Mouse (Mus musculus) CD4-positive naive resting alpha-beta T cell, adult 76 days (primary cell): Measurements from ENCODE around the gene Hmgcl. TPM values are rescaled to one million over a fixed set of nuclear protein-coding genes. Genes with fewer than 3 reads are reported as not detected.

ENCODE experiments used
- total RNA-seq: library from RNA; stranded (reverse); gene quantifications from one replicate; pipeline ENCODE4 v1.2.4, GENCODE M21; 2023

The Hmgcl gene
- total RNA-seq: 27.3 TPM

DNA sequence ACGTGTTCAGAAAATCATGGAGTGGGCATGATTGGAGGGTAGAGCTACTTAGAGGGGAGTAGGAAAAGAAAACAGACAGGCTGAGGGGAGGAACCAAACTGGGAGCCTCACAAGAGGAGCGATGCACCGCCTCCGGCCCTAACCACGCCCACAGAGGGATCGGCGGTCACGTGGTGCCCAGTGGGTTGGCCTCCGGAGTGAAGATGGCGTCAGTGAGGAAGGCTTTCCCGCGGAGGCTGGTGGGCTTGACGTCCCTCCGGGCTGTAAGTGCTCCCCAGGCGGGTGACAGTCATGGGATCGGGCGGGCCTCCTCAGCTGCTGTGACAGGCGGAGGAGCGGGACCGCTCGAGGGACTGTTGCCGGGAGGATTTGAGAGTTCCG, at the start of gene Hmgcl:
TSS of gene Hmgcl (plus strand) at position 171 of the 381 bp plus-strand sequence.

GRCm38 (mm10) chr4:135920304-135921241, 25.7 kb upstream of the Hmgcl start, which contains the start of gene Fuca1:
Gene Fuca1, plus strand, starts transcription at chr4:135920735.

DNA sequence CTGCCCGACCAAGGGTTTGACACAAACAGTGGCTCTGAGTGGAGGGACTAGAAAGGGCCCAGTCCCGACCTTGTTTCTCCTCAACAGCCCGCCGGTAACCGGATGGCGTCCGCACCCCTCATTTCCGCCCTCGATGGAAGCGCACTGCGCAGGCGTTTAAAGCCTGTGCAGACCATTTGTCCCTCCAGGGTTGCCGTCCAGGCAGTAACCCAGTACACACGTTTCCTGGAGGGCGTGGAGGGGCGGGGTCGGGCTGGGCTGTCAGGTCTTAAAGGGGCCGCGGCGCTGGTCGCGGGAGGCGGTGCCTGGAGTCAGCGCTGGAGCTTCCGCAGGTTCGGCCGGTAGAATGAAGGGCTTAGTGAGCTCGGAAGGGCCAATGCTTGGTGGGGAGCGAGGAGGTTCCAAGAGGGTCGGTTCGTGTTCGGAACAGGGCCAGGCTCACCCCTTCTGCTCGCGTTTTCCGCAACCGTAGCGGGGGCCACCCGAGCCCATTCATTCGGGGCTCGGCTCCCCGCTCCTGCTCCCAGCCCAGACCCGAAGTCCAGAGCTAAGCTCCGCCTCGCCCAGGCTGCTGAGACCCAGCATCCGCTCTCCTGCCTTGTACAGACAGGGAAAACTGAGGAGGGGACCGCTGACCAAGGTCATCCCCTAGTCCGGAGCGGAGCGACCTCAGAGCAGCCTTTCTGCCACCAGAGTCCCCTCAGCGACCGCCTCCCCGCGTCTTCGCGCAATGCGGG, 17.4 kb downstream of the Hmgcl start, which contains the start of gene Gale:
TSS of gene Gale (plus strand) at position 271 of the 737 bp plus-strand sequence.

GRCm38 (mm10) chr4:135972556-135972906, 26.3 kb downstream of the Hmgcl start, which contains the start of gene Lypla2:
Gene Lypla2, minus strand, starts transcription at chr4:135972626.

GRCm38 (mm10) chr4:135986943-135987710, 40.9 kb downstream of the Hmgcl start, which contains the start of gene Pithd1:
Gene Pithd1, minus strand, starts transcription at chr4:135987264.

Other genes with a start within 250 kb of the Hmgcl start
- not detected for gene Il22ra1, start 218.3 kb upstream of the Hmgcl start, total RNA-seq
- not detected for gene Myom3, start 186.7 kb upstream of the Hmgcl start, total RNA-seq
- gene Srsf10, start 90.7 kb upstream of the Hmgcl start, total RNA-seq: 163 TPM
- 85.2 TPM for gene Pnrc2, start 72.6 kb upstream of the Hmgcl start, total RNA-seq
- 20.3 TPM for gene Cnr2, start 51.1 kb upstream of the Hmgcl start, total RNA-seq
- gene Fuca1, start 25.7 kb upstream of the Hmgcl start, total RNA-seq: 49.2 TPM
- gene Gale, start 17.3 kb downstream of the Hmgcl start, total RNA-seq: 6.7 TPM
- gene Lypla2, start 26.2 kb downstream of the Hmgcl start, total RNA-seq: 95.1 TPM
- 27.2 TPM for gene Pithd1, start 40.8 kb downstream of the Hmgcl start, total RNA-seq
- 36.0 TPM for gene Eloa, start 75.3 kb downstream of the Hmgcl start, total RNA-seq
- 1,200 TPM for gene Rpl11, start 107.0 kb downstream of the Hmgcl start, total RNA-seq
- gene Id3, start 197.0 kb downstream of the Hmgcl start, total RNA-seq: 18.5 TPM
- 11.7 TPM for gene E2f2, start 225.9 kb downstream of the Hmgcl start, total RNA-seq